Mouse (Mus musculus) bone marrow macrophage, adult 2 months (primary cell): ENCODE data around the gene Nsun4.

Experiments used
- CTCF ChIP-seq: IDR thresholded peaks from 2 replicates; pipeline ENCODE4 v1.5.1; 2012; ENCODE audit warnings: low read depth, mild to moderate bottlenecking, low read length, moderate library complexity
- POLR2A ChIP-seq: IDR thresholded peaks from 2 replicates; pipeline ENCODE4 v1.6.1; 2012; ENCODE audit warnings: mild to moderate bottlenecking, low read depth, low read length, borderline replicate concordance

DNA sequence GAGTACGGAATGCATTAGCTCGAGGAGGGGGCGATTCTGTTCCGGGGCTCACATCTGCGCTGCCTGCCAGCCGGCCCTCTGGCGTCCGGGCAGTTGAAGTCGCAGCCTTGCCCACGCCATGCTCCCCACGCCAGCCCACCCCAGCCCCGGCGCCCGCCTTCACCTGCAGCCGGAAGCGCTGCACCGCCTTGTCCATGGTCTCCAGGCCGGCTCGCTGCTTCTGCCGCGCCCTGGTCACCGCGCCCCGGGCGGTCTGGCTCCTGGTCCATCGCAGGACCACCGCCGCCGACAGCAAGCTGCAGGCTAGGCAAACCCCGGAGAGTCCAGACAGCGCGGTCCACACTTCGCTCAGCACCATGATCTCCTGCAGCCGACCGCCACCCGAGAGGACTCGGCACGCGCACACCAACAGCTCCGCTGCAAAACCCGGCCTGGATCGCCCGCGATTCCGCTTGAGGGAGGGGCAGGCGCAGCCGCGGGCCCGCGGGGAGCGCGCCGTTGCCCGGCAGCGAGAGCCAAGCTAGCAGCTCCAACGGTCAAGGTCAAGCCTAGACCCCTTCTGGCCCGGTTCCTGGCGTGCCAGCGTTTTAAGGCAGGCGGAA, 36.3 kb downstream of the Nsun4 start:
- no peak for TF ChIP-seq POLR2A
- no peak for TF ChIP-seq CTCF
